Mouse (Mus musculus) midbrain, embryonic 16.5 days (tissue): Measurements from ENCODE around the gene Ddx1. TPM values are rescaled to one million over a fixed set of nuclear protein-coding genes. Genes with fewer than 3 reads are reported as not detected.
A peak's percentile ranks its signal among the peaks of the same experiment; 100 is the strongest.

ENCODE experiments used
- ATAC-seq: fragments of 200-750 bp; cut with Nextera tagmentation; 2 replicates; pipeline ENCODE4 v1.8.0; 2017; ENCODE audit warnings: moderate TSS enrichment
- H3K27ac ChIP-seq: fragments of 300-500 bp; sonication (generic); 2 replicates; pipeline ENCODE4 v1.5.1; 2014; ENCODE audit warnings: mild to moderate bottlenecking, low read length, mixed read lengths
- H3K27me3 ChIP-seq: fragments of 300-500 bp; sonication (generic); 2 replicates; pipeline ENCODE4 v1.6.1; 2014; ENCODE audit warnings: low read depth, low read length, mixed read lengths; ENCODE audit not compliant: control insufficient read depth, insufficient read depth
- H3K36me3 ChIP-seq: fragments of 300-500 bp; sonication (generic); 2 replicates; pipeline ENCODE4 v1.6.1; 2014; ENCODE audit warnings: mild to moderate bottlenecking, low read length, moderate library complexity, mixed read lengths; ENCODE audit not compliant: control insufficient read depth, insufficient read depth
- H3K4me1 ChIP-seq: fragments of 300-500 bp; sonication (generic); 2 replicates; pipeline ENCODE4 v1.6.1; 2014; ENCODE audit warnings: mild to moderate bottlenecking, low read length, mixed read lengths; ENCODE audit not compliant: control insufficient read depth, insufficient read depth
- H3K4me2 ChIP-seq: fragments of 300-500 bp; sonication (generic); 2 replicates; pipeline ENCODE4 v1.6.1; 2014; ENCODE audit warnings: mild to moderate bottlenecking, low read length, mixed read lengths
- H3K4me3 ChIP-seq: fragments of 300-500 bp; sonication (generic); 2 replicates; pipeline ENCODE4 v1.5.1; 2014; ENCODE audit warnings: low read depth, mild to moderate bottlenecking, low read length, moderate library complexity, mixed read lengths
- H3K9ac ChIP-seq: fragments of 300-500 bp; sonication (generic); 2 replicates; pipeline ENCODE4 v1.6.1; 2014; ENCODE audit warnings: low read depth, low read length, mixed read lengths
- H3K9me3 ChIP-seq: fragments of 300-500 bp; sonication (generic); replicated peaks from 2 replicates; pipeline ENCODE4 v1.6.1; 2014; ENCODE audit warnings: mild to moderate bottlenecking, low read length, mixed read lengths; ENCODE audit not compliant: control insufficient read depth, poor library complexity, severe bottlenecking
- WGBS: fragments of 180-500 bp; shearing (Covaris S2); extraction: QIAGEN DNeasy Blood & Tissue Kit; methylation state at CpG from one replicate; pipeline ENCODE4 v1.1.7; 2014; 5-methylcytosine and 5-hydroxymethylcytosine counted together
- polyA plus RNA-seq: library from polyadenylated mRNA; unstranded; fragments of >200 nt; fragmentation: Nextera tagmentation; extraction: Ambion mirVana; gene quantifications from 2 replicates; pipeline ENCODE4 v1.2.1, GENCODE M21; 2015

Gene Ddx1
- polyA plus RNA-seq, 1 experiment from 2014 or later: 139 TPM

GRCm38 (mm10) chr12:13249573-13249919 is 533 bp upstream of the Ddx1 start:
- peak overlapping the region; percentile 57 for H3K4me2 ChIP-seq
- peak overlapping the region; percentile 86 for H3K27ac ChIP-seq
- H3K27me3 ChIP-seq: no peaks in the 10 kb centered on the region
- peak overlapping the region; percentile 97 for H3K4me3 ChIP-seq
- H3K9ac ChIP-seq: peak overlapping the region; percentile 93; the same call in 1 of the 2 replicates
- 73% methylated on average over 3 of the region's 3 CpGs for WGBS
- 0 out of 2 replicates have a peak, but pooled peaks cover 2% of the 10 kb centered on the region for H3K36me3 ChIP-seq
- H3K9me3 ChIP-seq: no peaks in the 10 kb centered on the region
- peak; percentile 21; the same call in 1 of the 2 replicates for ATAC-seq
- H3K4me1 ChIP-seq: peaks cover 17% of the 10 kb centered on the region

- H3K4me1 ChIP-seq: peaks cover 3% of the 10 kb centered on the region; the same call in 1 of the 2 replicates
Observed at GRCm38 (mm10) chr12:13242453-13242852, 6.6 kb downstream of the Ddx1 start.

GRCm38 (mm10) chr12:13218101-13218514 is 30.9 kb downstream of the Ddx1 start:
- Histone ChIP-seq H3K4me2 (no peak overlapping the region), H3K27me3 (no peaks in the 10 kb centered on the region), H3K9me3 (no peaks in the 10 kb centered on the region), H3K4me1 (peaks cover 6% of the 10 kb centered on the region), H3K4me3 (no peak overlapping the region), H3K36me3 (peaks cover 17% of the 10 kb centered on the region), H3K9ac (no peak overlapping the region), H3K27ac (no peak overlapping the region)
- ATAC-seq: no peak
- 91% methylated on average over 8 of the region's 8 CpGs for WGBS

More at GRCm38 (mm10) chr12:13242453-13242852, 6.6 kb downstream of the Ddx1 start:
- Histone ChIP-seq H3K36me3 (peaks cover 14% of the 10 kb centered on the region), H3K4me3 (no peak overlapping the region), H3K9me3 (no peaks in the 10 kb centered on the region), H3K9ac (no peak overlapping the region), H3K4me2 (no peak overlapping the region), H3K27me3 (no peaks in the 10 kb centered on the region), H3K27ac (no peak overlapping the region)
- no peak for ATAC-seq

- Histone ChIP-seq H3K9me3 (no peaks in the 10 kb centered on the region), H3K4me3 (no peak overlapping the region), H3K4me1 (peaks cover 6% of the 10 kb centered on the region), H3K27ac (no peak overlapping the region), H3K36me3 (peaks cover 15% of the 10 kb centered on the region), H3K9ac (no peak overlapping the region), H3K27me3 (no peaks in the 10 kb centered on the region), H3K4me2 (no peak overlapping the region)
- ATAC-seq: no peak
- WGBS: 75% methylated on average over 3 of the region's 3 CpGs
Observed at GRCm38 (mm10) chr12:13217568-13217967, 31.4 kb downstream of the Ddx1 start.

GRCm38 (mm10) chr12:13216501-13217103 is 32.4 kb downstream of the Ddx1 start:
- Histone ChIP-seq H3K27me3 (no peaks in the 10 kb centered on the region), H3K4me1 (peaks cover 6% of the 10 kb centered on the region), H3K4me3 (no peak overlapping the region), H3K27ac (no peak overlapping the region), H3K9me3 (no peaks in the 10 kb centered on the region), H3K4me2 (no peak overlapping the region), H3K36me3 (peaks cover 15% of the 10 kb centered on the region), H3K9ac (no peak overlapping the region)
- WGBS: 86% methylated on average over 5 of the region's 5 CpGs
- no peak for ATAC-seq

- peak overlapping the region; percentile 43; the same call in 1 of the 2 replicates for H3K27ac ChIP-seq
- H3K36me3 ChIP-seq: peaks cover 7% of the 10 kb centered on the region
- 26% methylated on average over 11 of the region's 11 CpGs for WGBS
- no peak overlapping the region for H3K4me3 ChIP-seq
- H3K4me1 ChIP-seq: peaks cover 6% of the 10 kb centered on the region
- H3K9ac ChIP-seq: no peak overlapping the region
- 0 out of 2 replicates have a peak, but pooled peaks cover 4% of the 10 kb centered on the region for H3K9me3 ChIP-seq
- ATAC-seq: peak; percentile 95
- H3K27me3 ChIP-seq: no peaks in the 10 kb centered on the region
- H3K4me2 ChIP-seq: no peak overlapping the region
Observed at GRCm38 (mm10) chr12:13214345-13215278, 34.4 kb downstream of the Ddx1 start.

GRCm38 (mm10) chr12:13211746-13212482 is 37.1 kb downstream of the Ddx1 start:
- H3K9ac ChIP-seq: no peak overlapping the region
- no peaks in the 10 kb centered on the region for H3K27me3 ChIP-seq
- 0 out of 2 replicates have a peak, but pooled peaks cover 4% of the 10 kb centered on the region for H3K9me3 ChIP-seq
- WGBS: 71% methylated on average over 11 of the region's 11 CpGs
- H3K4me2 ChIP-seq: no peak overlapping the region
- H3K4me3 ChIP-seq: no peak overlapping the region
- ATAC-seq: no peak
- H3K27ac ChIP-seq: no peak overlapping the region
- peaks cover 6% of the 10 kb centered on the region for H3K4me1 ChIP-seq
- H3K36me3 ChIP-seq: no peaks in the 10 kb centered on the region; the same call in 1 of the 2 replicates

GRCm38 (mm10) chr12:13209692-13210377 is 39.2 kb downstream of the Ddx1 start:
- 41% methylated on average over 13 of the region's 13 CpGs for WGBS
- Histone ChIP-seq H3K4me1 (peaks cover 6% of the 10 kb centered on the region), H3K27ac (no peak overlapping the region), H3K4me2 (no peak overlapping the region), H3K9ac (no peak overlapping the region), H3K4me3 (no peak overlapping the region), H3K9me3 (0 out of 2 replicates have a peak, but pooled peaks cover 4% of the 10 kb centered on the region), H3K36me3 (no peaks in the 10 kb centered on the region), H3K27me3 (no peaks in the 10 kb centered on the region)
- ATAC-seq: no peak
